Mouse (Mus musculus) stomach, embryonic 15.5 days (tissue): Measurements from ENCODE around the gene Rab7b. TPM values are rescaled to one million over a fixed set of nuclear protein-coding genes. Genes with fewer than 3 reads are reported as not detected.

Experiments
- ATAC-seq: fragments of 200-750 bp; cut with Nextera tagmentation; 2 replicates; pipeline ENCODE4 v1.8.0; 2017; ENCODE audit warnings: low read depth, moderate number of reproducible peaks, moderate TSS enrichment; ENCODE audit not compliant: insufficient read depth, low FRiP score
- H3K27ac ChIP-seq: fragments of 300-500 bp; sonication (generic); 2 replicates; pipeline ENCODE4 v1.5.1; 2015; ENCODE audit warnings: mild to moderate bottlenecking, inconsistent platforms
- H3K27me3 ChIP-seq: fragments of 300-500 bp; sonication (generic); replicated peaks from 2 replicates; pipeline ENCODE4 v1.6.1; 2015; ENCODE audit warnings: inconsistent platforms
- H3K36me3 ChIP-seq: fragments of 300-500 bp; sonication (generic); 2 replicates; pipeline ENCODE4 v1.6.1; 2015; ENCODE audit warnings: inconsistent platforms
- H3K4me1 ChIP-seq: fragments of 300-500 bp; sonication (generic); 2 replicates; pipeline ENCODE4 v1.6.1; 2015; ENCODE audit warnings: inconsistent platforms
- H3K4me2 ChIP-seq: fragments of 300-500 bp; sonication (generic); 2 replicates; pipeline ENCODE4 v1.6.1; 2015; ENCODE audit warnings: mild to moderate bottlenecking, inconsistent platforms
- H3K4me3 ChIP-seq: fragments of 300-500 bp; sonication (generic); replicated peaks from 2 replicates; pipeline ENCODE4 v1.5.1; 2015; ENCODE audit warnings: inconsistent platforms
- H3K9ac ChIP-seq: fragments of 300-500 bp; sonication (generic); 2 replicates; pipeline ENCODE4 v1.6.1; 2015; ENCODE audit warnings: inconsistent platforms
- H3K9me3 ChIP-seq: fragments of 300-500 bp; sonication (generic); 2 replicates; pipeline ENCODE4 v1.6.1; 2016; ENCODE audit warnings: inconsistent platforms
- WGBS: fragments of 180-500 bp; shearing (Covaris S2); methylation state at CpG from one replicate; pipeline ENCODE4 v1.1.7; 2015; 5-methylcytosine and 5-hydroxymethylcytosine counted together
- polyA plus RNA-seq: library from polyadenylated mRNA; unstranded; fragments of >200 nt; fragmentation: Nextera tagmentation; extraction: Ambion mirVana; gene quantifications from 2 replicates; pipeline ENCODE4 v1.2.1, GENCODE M21; 2015

The Rab7b gene
- polyA plus RNA-seq = 6.8 and 8.6 TPM in 2 replicates

DNA sequence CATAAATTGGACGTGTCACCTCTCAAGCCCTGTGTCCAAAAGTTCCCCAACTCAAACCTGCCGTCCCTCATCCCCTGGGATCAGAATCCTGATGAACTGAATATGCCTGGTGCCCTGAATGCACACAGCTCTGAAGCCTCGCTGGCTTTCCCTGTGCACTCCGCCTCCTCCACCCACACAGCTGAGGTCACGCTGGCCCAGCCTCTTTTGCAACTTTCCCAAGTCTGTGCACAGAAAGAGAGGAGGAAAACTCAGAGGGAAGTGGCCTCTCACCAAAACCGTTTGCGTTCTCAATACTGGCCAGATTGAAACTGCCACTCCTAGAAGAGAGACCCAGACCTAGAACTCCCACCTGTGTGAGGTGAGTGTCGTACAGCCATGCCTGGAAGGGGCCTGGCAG is at the start of gene Rab7b:
Rab7b (plus strand) TSS at position 221 of the 400 bp plus-strand sequence.
- Histone ChIP-seq H3K4me2 (peak within 1 kb of the TSS; percentile 36), H3K9ac (no peak within 1 kb of the TSS)

DNA sequence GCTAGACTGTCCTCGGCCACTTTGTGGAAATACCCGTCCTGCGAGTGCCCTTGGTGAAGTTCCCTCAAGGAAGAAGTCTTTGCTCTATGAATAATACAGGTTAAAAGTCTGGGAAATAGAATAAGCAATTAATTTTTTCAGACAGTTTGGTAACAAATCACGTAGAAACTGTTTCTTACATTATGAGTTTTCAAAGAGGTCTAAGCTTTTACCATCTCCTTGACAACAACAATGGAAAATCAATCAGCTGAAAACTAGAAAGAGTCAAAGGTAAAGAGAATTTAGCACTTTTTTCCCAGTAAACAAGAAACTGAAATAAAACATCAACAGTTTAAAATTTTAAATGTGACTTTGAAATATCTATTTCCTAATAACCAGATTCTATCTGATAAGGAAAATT is 48.4 kb upstream of the Rab7b start:
- no peak for ATAC-seq
- no peak overlapping the region for H3K27ac ChIP-seq
- H3K4me2 ChIP-seq = no peak overlapping the region
- 67% methylated on average over 4 of the region's 4 CpGs for WGBS
- H3K36me3 ChIP-seq = no peaks in the 10 kb centered on the region
- H3K4me3 ChIP-seq = no peak overlapping the region
- no peaks in the 10 kb centered on the region for H3K4me1 ChIP-seq
- no peak overlapping the region for H3K9ac ChIP-seq
- H3K9me3 ChIP-seq = no peaks in the 10 kb centered on the region
- H3K27me3 ChIP-seq = no peaks in the 10 kb centered on the region

More for the DNA sequence above, at the start of gene Rab7b:
- no peaks in the 10 kb centered on the region for H3K4me1 ChIP-seq
- ATAC-seq = peak; percentile 65; the same call in 1 of the 2 replicates
- no peaks in the 10 kb centered on the region for H3K36me3 ChIP-seq
- H3K27ac ChIP-seq = peak within 1 kb of the TSS; percentile 14; the same call in 1 of the 2 replicates
- H3K4me3 ChIP-seq = no peak within 1 kb of the TSS; the same call in 1 of the 2 replicates
- no peaks in the 10 kb centered on the region for H3K9me3 ChIP-seq
- no peaks in the 10 kb centered on the region for H3K27me3 ChIP-seq
- 49% methylated on average over 8 of the region's 8 CpGs for WGBS

DNA sequence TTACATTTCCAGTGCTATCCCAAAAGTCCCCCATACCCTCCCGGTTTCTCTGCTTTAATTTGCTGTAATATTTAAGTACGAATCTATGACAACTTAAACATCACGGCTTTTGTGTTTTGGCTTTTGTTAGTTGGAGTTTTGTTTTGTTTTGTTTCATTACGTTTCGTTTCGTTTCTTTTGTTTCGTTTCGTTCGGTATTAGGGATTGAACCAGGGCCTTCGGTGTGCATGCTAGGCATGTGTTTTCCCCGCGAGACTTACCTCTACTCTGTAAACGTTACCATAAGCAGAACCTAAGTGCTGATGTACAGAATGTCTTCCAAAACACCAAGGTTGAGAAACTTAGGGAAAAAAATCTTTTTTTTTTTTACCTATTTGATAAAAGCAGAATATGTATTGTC is 46.9 kb upstream of the Rab7b start:
- no peaks in the 10 kb centered on the region for H3K9me3 ChIP-seq
- H3K4me3 ChIP-seq = no peak overlapping the region
- no peaks in the 10 kb centered on the region for H3K4me1 ChIP-seq
- WGBS = 90% methylated on average over 13 of the region's 13 CpGs
- H3K9ac ChIP-seq = no peak overlapping the region
- H3K27ac ChIP-seq = no peak overlapping the region
- H3K4me2 ChIP-seq = no peak overlapping the region
- no peak for ATAC-seq
- no peaks in the 10 kb centered on the region for H3K36me3 ChIP-seq
- no peaks in the 10 kb centered on the region for H3K27me3 ChIP-seq

DNA sequence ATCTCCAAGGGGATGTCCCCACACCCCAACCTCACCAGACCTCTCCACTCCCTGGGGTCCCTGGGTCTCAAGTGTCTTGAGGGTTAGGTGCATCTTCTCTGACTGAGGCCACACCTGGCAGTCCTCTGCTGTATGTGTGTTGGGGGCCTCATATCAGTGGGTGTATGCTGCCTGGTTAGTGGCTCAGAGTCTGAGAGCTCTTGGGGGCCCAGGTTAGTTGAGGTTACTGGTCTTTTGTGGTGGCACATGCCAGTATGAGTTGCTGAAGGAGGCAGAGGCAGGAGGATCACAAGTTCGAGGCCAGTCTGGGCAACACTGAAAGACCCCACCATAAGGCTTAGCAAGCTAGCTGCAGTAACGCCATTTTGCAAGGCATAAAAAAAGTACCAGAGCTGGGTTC is 46.2 kb upstream of the Rab7b start:
- no peaks in the 10 kb centered on the region for H3K9me3 ChIP-seq
- H3K27ac ChIP-seq = no peak overlapping the region
- no peak overlapping the region for H3K9ac ChIP-seq
- no peaks in the 10 kb centered on the region for H3K36me3 ChIP-seq
- no peaks in the 10 kb centered on the region for H3K27me3 ChIP-seq
- H3K4me3 ChIP-seq = no peak overlapping the region
- no peak overlapping the region for H3K4me2 ChIP-seq
- WGBS = 96% methylated on average over 2 of the region's 2 CpGs
- no peak for ATAC-seq
- no peaks in the 10 kb centered on the region for H3K4me1 ChIP-seq

DNA sequence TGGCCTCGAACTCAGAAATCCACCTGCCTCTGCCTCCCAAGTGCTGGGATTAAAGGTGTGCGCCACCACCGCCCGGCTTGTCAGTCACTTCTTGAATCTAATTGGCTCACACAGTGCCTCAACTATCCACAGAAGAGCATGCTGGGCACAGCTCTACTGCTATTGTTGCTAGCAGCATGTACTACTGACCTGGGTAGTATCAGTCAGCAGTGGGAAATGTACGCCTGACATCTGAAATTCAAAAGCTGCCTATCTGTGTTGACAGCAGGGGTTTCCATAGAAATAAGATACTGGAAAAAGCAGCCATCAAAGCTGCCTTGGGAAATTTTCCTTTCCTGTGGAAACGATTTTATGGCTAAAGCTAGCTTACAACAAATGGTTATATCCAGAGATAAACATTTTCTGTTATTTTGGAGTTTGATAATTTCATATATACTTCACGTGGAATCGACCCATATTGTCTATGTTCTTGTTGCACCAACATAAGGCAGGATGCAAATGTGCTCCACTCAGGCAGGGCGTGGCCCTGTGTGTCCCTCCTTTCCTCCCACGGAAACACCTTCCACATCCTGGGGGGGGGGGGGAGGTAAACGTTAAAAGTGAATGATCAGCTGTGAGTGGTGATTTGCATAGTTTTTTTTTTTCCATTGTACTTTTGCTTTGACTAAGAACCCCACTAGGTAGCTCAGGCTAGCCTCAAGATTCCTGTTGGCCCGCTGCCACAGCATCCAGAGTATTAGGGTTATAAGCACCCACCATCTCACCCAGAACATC is 35.6 kb upstream of the Rab7b start:
- no peak for ATAC-seq

DNA sequence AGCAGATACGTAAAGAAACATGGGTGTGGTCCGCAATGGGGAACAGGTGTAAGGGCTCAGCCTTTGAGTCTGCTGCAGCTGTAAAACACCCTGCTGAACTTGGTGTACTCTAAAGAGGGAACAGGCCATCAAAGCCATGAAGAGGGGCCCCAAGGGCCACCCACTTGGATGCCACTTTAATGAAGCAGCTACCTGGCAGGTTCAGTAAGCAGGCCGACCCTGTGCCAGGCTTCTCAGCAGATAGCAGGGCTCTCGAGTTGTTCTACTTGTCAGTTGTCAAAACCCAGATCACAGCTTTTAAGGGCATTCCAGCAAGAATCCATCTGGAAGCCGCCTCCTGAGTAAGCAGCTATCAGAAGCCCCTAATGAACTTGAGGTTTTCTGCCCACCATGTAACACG is 32.9 kb upstream of the Rab7b start:
- no peak overlapping the region for H3K4me2 ChIP-seq
- H3K9me3 ChIP-seq = no peaks in the 10 kb centered on the region
- 64% methylated on average over 6 of the region's 6 CpGs for WGBS
- ATAC-seq = no peak
- H3K4me3 ChIP-seq = no peak overlapping the region
- no peaks in the 10 kb centered on the region for H3K36me3 ChIP-seq
- H3K27me3 ChIP-seq = no peaks in the 10 kb centered on the region
- H3K4me1 ChIP-seq = no peaks in the 10 kb centered on the region
- no peak overlapping the region for H3K27ac ChIP-seq
- no peak overlapping the region for H3K9ac ChIP-seq

More for the DNA sequence above, 35.6 kb upstream of the Rab7b start:
- H3K4me2 ChIP-seq = no peak overlapping the region
- no peaks in the 10 kb centered on the region for H3K4me1 ChIP-seq
- no peak overlapping the region for H3K27ac ChIP-seq
- H3K36me3 ChIP-seq = no peaks in the 10 kb centered on the region
- no peaks in the 10 kb centered on the region for H3K27me3 ChIP-seq
- WGBS = 75% methylated on average over 12 of the region's 12 CpGs
- H3K4me3 ChIP-seq = no peak overlapping the region
- H3K9ac ChIP-seq = no peak overlapping the region
- H3K9me3 ChIP-seq = no peaks in the 10 kb centered on the region

DNA sequence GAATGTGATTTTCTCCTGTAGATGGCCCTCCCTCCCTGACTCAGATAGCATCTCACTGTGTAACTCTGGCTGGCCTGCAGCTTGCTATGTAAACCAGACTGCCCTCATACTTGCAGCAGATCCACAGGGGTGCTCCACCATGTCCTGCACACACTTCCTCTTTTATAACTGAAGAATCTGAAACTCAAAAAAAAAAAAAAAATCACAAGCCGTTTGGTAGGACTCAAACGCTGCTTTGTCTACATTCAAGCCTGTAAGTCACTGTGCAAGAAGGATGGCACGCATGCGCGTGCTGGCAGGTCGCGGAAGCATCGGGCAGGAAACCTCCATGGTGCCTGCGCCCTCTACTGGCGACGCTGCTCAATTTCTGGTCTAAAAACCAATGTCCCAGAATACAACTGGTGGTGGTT is 30.5 kb upstream of the Rab7b start:
- Histone ChIP-seq H3K9me3 (no peaks in the 10 kb centered on the region), H3K27ac (no peak overlapping the region), H3K27me3 (no peaks in the 10 kb centered on the region), H3K36me3 (no peaks in the 10 kb centered on the region), H3K4me2 (peak overlapping the region; percentile 50), H3K9ac (no peak overlapping the region), H3K4me3 (peak overlapping the region; percentile 12; the same call in 1 of the 2 replicates), H3K4me1 (no peaks in the 10 kb centered on the region)
- WGBS = 0% methylated on average over 11 of the region's 11 CpGs
- ATAC-seq = peak; percentile 79

DNA sequence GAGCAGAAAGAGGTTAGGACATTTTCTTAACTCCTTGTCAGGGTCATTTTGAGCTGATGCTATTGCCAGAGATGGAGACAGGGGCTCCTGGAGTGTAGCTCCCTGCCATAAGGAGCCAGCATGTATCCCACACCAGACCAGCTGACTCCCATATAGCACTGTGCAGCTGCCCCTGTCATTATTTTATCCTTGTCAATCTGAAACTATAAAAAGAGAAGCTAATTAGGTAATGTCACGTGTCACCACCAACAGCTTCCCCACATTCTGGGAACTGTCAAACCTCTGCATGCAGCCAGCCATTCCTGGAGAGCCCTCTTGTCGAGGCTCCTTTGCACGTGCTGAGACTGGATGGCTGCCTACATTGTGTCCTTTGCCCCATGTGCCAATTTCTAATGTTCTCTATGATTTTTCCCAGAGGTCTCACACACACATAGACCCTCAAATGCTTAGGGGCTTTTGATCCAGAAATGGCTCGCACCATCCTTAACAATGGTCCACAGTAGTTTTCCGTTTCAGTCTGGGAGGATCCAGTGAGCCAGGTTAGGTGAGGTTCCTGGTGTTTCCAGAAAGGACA is 28.9 kb upstream of the Rab7b start:
- Histone ChIP-seq H3K4me3 (no peak overlapping the region), H3K9me3 (no peaks in the 10 kb centered on the region), H3K9ac (no peak overlapping the region), H3K4me1 (no peaks in the 10 kb centered on the region), H3K27me3 (no peaks in the 10 kb centered on the region), H3K36me3 (no peaks in the 10 kb centered on the region), H3K27ac (no peak overlapping the region), H3K4me2 (no peak overlapping the region)
- ATAC-seq = no peak
- WGBS = 69% methylated on average over 5 of the region's 5 CpGs

DNA sequence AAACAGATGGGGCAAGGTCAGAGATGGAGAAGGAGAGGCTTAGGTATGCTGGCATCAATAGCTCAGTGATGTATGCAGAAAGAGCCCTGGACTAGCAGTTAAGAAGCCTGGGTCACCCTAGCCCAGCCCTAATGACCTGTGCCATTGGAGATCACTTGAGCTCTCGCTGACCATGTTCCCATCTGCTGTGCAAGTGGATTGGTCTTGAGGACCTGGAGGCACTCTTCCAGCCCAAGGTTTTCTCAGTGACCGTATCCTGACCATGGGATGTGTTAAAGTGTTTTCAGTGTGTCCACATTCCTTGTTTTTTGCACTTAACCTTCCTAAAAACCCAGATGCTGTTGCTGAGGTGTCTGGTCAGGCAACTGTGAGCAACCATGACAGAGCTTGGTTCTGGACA is 28.2 kb upstream of the Rab7b start:
- no peak overlapping the region for H3K27ac ChIP-seq
- WGBS = 80% methylated on average over 2 of the region's 2 CpGs
- no peak overlapping the region for H3K4me2 ChIP-seq
- no peak for ATAC-seq
- no peak overlapping the region for H3K4me3 ChIP-seq
- no peaks in the 10 kb centered on the region for H3K9me3 ChIP-seq
- H3K36me3 ChIP-seq = no peaks in the 10 kb centered on the region
- no peak overlapping the region for H3K9ac ChIP-seq
- no peaks in the 10 kb centered on the region for H3K4me1 ChIP-seq
- H3K27me3 ChIP-seq = no peaks in the 10 kb centered on the region

DNA sequence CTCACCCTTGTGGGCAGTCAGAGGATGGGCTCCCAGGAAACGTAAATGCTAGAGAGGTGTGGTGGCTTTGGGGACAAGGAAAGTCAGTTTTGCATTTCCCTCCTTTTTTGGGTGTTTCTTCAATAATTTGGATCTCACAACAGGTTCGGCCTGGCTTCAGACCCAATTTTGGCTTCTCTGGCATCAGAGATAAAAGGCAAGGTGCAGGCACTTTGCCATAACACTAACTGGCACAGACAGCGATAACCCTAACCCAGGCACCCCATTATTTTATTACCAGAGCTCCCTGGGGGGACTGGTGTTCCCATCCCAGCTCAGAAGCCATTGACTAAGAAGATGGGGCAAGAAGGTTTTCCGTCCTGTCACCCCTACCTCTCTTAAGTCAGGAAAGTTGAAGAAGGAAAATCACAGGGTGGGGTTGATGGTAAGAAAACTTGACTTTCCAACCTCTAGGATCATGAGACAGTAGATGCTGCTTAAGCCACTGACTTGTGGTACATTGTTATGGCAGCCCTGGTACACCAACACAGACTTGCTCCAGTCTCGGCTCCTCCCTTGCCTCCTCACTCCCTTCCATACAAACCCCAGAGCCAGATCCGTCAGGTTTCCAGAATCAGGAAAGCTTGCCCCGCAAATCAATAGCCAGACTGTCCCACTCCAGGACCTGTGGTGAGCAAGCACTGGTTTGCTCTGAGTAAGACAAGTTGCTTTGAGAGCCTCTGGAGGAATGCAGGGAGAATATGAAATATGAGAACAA is 27.6 kb upstream of the Rab7b start:
- Histone ChIP-seq H3K9me3 (no peaks in the 10 kb centered on the region), H3K9ac (no peak overlapping the region), H3K36me3 (no peaks in the 10 kb centered on the region), H3K27ac (no peak overlapping the region; the same call in 1 of the 2 replicates), H3K27me3 (no peaks in the 10 kb centered on the region), H3K4me1 (no peaks in the 10 kb centered on the region), H3K4me2 (no peak overlapping the region), H3K4me3 (no peak overlapping the region)
- WGBS = 71% methylated on average over 7 of the region's 7 CpGs
- ATAC-seq = no peak

DNA sequence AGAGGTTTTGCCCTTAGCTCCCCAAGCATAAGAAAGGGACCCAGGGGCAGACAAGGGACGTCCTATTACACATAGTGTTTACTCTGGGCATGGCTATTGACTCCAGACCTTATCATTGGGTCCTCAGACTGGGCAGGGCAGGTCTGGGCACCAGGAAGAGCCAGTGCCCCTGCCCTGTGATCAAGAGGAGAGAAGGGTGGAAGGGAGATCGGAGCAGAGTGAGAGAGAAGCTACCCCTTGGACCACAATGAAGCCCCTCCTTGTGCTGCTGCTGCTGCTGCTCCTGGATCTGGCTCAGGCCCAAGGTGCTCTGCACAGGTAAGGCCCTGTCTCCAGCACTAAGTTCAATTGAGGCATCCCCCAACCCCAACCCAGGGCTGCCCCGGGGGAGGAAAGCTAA is 26.7 kb upstream of the Rab7b start:
- H3K4me3 ChIP-seq = peak overlapping the region; percentile 10
- ATAC-seq = peak; percentile 85
- no peaks in the 10 kb centered on the region for H3K9me3 ChIP-seq
- H3K4me2 ChIP-seq = 0 out of 2 replicates have a peak overlapping the region, but pooled peaks have one; percentile 5
- no peaks in the 10 kb centered on the region for H3K4me1 ChIP-seq
- H3K36me3 ChIP-seq = no peaks in the 10 kb centered on the region
- 48% methylated on average over 3 of the region's 3 CpGs for WGBS
- H3K27ac ChIP-seq = no peak overlapping the region
- H3K9ac ChIP-seq = no peak overlapping the region
- no peaks in the 10 kb centered on the region for H3K27me3 ChIP-seq
